Mouse (Mus musculus): ENCODE measurements around the gene Cort.
"Not testable (repeated sequence)": the region's sequence is repeated elsewhere in the genome, so short reads cannot be mapped to it uniquely, and the experiment has no call there.

Cort gene

DNA sequence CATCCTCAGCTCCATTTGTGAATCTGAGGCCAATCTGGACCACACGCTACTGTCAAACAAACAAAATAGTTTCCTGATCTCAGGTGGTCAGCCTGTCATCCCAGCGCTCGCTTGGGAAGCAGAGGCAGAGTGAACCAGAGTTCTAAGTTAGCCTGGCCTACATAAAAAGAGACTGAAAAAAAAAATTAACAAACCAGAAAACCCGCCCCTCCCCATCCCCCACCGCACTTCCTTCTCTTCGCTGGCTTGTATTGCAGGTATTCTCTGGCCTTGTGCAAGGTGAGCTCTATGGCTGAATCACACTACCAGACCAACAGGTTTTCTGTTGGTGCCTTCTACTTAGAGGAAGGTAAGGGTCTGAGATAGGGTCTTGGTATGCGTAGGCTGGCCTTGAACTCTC lies 21.0 kb upstream of the Cort start:
- peak; percentile 34 for DNase-seq (ENCODE audit: low read depth, low spot score)

DNA sequence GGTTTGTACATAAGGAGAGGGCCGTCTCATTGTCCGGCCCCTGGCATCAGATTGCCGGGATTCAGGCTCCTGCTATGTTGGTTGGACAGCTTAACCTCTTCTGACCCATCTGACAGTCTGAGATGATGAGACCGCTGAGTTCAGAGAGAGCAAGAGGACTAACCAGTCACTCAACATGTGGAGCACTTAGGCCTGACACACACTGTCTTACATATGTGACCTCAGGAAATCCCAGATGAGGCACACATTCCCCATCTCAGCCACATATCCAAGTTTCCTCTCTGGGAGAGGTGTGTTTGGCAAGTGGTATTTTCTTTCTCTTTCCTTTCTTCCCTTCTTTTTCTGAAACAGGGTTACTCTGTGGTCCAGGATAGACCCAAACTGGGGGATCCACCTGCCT lies 18.6 kb upstream of the Cort start:
- no peak for DNase-seq (ENCODE audit: low read depth, low spot score)

DNA sequence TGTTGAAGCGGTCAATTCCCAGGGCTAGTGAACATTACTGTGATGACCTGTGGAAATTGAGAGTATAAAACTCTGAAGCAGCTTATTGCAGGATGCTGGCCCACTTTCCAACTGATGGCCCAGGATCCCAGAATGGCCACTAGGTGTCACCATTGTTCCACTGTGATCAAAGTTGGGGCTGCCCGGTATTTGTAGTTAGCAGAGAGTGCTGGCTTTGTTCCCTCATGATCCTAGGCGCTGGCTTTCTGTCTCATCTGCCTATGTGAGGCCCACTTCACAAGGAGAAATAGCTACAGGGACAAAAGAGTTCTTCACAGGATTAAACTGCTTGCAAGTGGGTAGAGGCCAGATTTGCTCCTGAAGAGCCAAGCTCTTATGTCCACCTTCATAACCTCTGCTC lies 17.9 kb upstream of the Cort start:
- peak; percentile 90 for DNase-seq (ENCODE audit: low read depth, low spot score)

DNA sequence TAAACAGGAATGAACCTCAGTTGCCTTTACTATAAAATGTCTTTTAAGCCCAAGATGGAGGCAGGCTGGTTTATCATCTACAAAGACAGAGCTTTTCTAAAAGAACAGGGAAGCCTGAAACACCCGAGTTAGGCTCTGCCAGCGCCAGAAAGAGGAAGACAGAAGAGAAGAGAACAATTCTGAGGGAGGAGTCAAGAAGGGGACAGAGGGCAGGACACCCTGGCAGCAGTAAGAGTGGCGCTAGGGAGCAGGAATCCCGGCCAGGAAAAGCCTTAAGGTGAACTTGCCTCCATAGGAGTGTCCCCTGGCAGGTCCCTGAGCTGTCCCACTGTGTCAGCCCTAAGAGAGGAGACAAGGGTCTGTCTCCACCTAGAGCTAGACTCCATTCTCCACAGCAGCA lies 17.0 kb upstream of the Cort start:
- DNase-seq (ENCODE audit: low read depth, low spot score), result no peak

DNA sequence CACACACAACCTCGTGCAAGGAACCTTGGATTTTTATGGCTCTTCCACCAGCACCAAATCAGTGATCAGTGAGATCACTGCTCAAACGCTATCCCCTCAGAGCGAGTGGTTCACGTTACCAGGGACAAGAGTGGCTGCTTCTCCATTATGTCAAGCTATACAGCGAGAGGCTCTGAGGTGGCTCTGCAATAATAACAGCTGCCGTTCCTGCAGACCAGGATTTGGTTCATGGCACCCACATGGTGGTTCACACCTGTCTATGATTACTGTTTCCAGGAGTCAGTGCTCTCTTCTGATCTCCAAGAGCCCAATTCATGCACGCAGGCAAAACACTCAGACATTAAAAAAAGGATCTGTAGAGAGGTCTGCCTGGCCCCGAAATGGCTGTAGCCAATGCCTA lies 12.0 kb upstream of the Cort start:
- no peak for DNase-seq (ENCODE audit: low read depth, low spot score)

DNA sequence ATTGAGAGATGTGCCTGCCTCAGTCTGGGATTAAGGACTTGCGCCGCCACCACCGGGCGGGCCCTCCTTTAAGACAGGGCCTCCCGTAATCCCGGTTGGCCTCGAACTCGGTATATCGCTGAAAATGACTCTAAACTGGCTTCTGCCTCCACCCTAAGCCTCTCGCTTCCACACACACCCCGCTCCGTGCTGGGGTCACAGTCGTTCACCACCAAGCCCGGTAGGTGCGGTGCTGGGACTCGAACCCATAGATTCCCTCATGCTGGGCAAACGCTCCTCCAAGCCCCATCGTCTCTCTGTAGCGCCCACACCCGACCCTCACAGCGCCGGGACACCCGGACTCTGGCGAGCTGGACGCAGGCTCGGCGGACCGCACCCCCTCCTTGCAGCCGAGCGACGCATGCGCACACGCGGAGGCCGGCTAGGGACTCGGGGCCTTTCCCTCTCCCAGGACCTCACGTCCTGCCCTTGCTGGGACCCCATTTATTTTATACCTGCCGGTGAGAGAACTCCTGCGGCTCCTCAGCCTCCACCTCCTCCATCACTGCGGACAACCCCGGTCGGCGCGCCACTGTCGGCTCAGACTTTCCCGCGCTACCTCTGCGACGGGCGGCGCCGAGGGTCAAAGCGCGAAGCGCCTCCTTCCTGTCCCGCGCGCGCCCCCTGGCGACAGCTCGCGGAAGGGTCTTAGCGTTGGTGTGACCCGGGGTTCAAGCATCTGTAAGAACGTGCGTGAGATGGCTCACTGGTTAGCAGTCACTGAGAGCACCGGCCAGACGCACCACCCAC lies 10.6 kb upstream of the Cort start, which contains the start of gene Cenps:
Gene Cenps, minus strand, starts transcription at position 648 of the 789 bp plus-strand sequence.
- DNase-seq (ENCODE audit: low read depth, low spot score), result peak; percentile 92

DNA sequence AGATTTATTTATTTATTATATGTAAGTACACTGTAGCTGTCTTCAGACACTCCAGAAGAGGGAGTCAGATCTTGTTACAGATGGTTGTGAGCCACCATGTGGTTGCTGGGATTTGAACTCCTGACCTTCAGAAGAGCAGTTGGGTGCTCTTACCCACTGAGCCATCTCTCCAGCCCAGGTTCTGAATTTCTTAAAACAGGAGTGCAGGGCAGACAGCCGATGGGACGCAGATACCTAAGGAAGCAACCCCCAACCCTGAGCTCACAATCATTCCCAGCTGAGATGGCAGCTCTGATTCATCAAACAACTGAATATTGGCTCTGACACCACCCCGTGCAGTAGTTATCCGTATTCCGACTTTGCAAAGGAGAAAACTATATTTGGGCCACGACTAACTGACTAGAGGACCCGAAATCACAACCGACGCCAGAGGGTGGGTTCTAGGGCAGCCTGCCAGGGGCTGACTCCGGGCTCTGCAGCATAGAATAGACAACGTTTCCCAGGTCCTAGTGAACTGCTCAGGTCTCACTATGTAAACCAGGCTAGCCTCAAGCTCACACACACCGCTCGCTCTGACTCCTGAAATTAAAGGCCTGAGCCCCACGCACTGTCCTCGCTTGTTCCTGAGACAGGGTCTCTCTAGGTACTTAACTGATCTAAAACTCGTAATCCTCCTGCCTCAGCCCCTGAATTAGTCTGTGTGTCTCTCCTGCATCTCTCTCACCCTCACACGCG lies 9.7 kb upstream of the Cort start:
- DNase-seq (ENCODE audit: low read depth, low spot score), result no peak

DNA sequence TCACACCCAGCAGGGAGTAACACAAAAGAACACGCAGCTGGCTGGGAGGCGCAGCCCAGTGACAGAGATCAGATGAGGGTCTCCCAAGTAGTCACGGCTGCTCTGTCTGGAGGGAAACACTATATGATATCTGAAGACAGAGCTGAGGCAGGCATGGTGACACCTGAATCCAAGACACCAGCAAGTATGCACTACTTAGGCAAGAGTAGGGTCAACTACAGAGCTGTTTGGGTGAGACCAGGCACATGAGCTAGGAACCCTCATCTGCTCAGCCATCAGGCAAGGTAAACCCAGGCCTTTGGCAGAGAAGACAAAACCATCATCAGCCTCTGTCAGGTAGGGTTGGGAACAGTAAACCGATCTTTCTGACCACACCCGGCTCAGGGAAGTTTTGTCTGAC lies 6.8 kb upstream of the Cort start:
- no peak for DNase-seq (ENCODE audit: low read depth, low spot score)

DNA sequence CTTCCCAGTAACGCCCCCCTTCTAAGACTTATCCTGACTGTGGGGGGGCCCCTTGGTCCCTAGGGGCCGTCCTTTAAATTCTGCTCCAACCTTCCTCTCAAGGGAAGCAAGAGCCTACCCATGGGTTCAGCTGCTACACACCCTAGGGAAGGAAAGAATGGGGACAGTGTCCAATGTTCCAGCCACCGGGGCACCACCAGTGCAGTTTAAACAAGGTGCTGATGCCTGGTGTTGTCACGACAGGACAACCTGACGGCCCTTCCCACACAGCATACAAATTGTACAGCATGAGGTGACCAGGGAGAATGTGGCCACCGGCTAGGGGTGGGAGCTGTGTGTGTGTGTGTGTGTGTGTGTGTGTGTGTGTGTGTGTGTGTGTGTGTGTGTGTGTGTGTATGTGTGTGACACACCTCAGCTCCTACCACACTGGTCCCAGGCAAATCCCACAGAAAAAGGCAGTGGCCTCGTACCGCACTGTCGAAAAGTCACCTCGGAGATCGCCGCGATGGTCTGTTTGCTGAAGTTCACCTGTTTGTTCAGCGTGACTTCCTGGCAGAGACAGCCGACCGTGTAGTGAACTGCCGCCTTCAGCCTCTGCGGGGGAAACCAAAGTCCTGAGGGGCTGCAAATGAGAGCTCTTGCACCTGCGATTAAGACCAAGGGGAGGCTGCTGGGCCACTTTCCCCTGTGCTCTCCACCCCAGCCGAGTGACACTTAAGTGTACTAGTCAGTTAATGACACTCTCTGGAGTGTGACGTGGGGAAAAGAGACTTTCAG lies 5.4 kb upstream of the Cort start:
- no peak for DNase-seq (ENCODE audit: low read depth, low spot score)

DNA sequence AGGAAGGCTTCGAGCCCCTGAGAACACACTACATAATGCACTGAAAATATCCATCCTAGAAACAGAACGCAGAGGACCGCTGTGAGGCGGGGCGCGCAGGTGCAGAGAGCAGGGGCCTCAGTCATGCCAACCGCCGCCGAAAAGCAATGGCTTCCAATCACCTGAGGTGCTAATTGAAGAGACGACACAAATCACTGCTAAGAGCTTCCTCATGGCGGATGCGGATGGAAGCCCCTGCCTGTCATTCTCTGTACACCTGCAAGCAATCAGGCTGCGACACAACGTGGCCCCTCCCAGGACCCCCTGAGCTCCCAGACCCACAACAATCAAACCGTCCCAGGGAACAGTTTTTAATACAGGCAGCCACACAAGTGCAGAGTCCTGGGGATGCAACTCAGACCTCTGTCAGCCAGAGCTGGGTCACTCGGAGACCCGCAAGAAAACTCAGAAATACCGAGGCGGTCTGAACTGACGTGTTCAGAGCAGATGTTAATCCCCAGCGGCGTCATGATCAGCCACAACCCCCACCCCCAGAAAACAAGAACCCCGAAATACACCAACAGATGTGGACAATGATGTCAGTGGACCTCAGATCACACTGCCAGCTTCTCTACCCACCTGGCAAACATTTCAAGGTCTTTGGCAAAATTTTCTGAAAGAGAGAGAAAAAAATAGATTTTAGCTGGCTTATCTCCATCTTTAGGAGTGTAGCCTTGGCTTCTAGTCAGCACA lies 4.6 kb upstream of the Cort start:
- no peak for DNase-seq (ENCODE audit: low read depth, low spot score)

DNA sequence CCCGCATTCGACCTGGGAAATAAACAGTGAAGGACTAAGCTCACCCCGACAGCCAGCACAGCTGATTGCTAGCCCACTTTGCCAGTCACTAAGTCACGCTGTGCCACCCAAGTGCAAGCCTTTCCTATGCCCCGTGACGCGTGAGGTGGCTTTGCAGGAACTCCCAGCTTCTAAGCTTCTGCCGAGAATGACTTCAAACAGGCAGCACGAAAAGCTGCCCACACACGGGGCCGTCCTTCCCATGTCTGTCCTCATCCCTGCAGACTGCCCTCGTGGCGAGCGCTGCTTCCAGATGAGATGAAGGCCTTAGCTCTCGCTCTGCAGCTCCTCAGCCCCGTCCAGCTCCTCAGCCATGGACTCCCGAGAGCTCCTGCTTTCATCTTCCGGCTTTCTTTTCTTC lies 1.9 kb upstream of the Cort start:
- DNase-seq (ENCODE audit: low read depth, low spot score), result no peak

DNA sequence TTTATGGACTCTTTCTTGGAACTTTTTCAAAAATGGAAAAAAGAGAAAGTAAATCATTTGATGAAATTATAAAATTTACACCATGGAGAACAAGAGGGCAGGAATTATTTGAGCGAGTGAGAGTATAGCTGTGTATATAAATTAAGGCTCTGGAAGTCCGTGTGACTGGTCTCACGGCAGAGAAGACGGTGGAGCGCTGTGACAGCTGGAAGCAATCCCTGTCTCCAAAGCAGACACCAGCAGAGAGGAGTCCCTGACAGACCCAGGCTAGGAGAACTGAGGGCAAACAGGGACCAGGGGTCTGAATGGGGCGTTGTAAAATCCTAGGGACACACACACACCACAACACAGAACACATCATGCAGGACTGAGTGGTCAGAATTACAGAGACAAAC lies 451 bp downstream of the Cort start:
- no peak for DNase-seq (ENCODE audit: low read depth, low spot score)

DNA sequence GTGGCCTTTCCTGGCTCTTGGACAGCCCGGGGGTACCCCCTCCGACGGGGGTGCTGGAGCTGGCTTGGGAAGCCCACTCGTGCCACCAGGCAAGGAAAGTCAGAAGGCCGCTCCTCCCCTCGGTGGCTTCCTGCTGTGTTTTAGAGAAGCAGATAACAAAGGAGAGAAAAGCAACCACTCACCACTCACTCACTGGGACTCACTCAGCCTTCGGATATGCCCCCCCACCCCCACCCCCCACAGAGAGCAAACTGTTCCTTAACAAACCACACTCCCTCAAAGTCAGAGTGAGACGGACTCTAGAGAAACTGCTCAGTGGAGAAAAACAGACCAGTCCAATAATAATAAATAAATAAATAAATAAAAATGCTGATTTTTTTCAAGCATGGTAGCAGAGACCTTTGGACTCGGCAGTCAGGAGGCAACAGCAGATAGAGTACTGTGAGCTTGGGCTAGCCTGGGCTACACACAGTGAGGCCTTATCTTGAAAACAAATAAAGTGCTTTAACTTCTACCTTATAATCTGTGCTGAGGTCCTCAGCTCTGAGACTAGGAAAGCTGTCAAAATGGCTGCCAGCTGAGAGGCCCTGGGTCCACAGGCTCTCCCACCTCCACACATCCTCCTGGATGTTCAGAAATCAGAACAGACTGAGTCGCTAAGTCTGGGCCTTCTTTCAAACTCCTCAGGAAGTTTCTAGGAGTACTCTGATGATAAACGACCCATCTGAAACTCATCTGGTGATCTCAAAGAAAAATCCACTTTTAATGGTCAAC lies 1.0 kb downstream of the Cort start:
- no peak for DNase-seq (ENCODE audit: low read depth, low spot score)

DNA sequence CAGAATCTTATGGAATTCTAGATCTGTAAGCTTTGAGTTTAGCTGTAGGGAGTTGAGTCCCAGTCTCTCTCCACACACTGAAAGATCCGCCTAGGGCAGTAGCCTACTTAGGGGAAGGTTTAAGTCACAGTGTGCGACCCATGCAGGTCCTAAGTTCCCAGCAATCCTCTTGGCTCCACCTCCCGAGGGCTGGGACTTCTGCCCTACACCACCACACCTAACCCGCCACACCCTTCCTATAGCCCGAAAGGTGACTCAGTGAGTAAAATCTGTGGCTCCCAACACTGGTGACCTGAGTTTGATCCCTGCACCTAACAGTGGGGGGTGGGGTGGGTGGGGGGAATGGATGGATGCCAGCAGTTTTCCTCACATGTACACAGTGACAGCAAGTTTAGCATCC lies 3.1 kb downstream of the Cort start:
- no peak for DNase-seq (ENCODE audit: low read depth, low spot score)

DNA sequence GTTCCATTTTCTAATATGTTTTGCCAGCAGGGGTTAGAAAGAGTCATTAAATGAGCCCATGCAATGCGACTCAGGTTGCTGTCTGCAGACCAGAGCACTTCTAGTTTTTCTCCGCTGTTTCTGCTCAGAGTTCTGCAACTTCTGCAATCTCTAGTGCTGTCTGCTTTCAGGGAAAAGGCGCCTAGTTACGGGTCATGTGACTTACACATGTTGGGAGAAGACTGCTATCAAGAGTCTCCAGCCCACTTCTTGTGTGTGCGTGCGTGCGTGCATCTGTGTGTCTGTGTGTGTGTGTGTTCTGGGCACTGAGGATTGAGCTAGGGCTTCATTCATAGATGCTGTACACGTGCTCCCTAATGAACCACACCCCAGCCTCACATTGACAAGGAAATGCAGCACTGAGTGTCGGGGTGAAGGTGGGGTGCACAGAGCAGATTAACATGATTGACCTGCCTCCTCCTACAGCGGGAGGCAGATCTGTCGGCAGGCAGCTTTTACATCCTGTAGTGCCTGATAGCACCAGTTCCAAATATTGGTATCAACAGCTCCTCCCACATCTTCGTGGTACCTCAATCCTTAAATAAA lies 6.5 kb downstream of the Cort start:
- not testable (repeated sequence) for DNase-seq (ENCODE audit: low read depth, low spot score)

DNA sequence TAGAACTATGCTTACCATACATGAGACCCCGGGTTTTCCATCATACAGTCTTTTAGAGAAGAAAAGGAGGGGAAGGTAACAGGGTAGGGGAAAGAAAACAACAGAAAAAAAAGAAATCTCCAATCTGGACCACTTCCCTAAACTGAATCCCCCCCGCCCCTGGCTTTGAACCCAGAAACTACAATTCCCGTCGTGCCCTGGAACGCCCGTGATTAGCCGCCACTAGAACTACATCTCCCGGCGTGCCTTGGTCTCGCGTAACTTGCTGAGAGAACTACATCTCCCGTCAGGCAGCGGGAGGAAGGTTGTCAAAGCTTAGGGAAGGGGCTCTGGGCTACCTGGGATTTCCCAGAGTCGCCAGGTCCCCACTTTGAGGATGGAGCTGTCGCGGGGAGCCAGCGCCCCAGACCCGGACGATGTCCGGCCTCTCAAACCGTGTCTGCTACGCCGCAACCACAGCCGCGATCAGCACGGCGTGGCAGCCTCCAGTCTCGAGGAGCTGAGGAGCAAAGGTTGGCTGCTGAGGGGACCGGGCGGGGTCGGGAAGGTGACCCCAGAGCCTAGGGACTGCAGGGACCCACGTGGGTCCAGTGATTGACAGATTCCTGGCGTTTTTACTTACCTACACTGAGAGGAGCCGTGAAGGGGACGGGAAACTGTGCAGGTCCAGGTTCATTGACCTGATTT lies 22.5 kb downstream of the Cort start, which contains the start of gene Dffa:
Gene Dffa, plus strand, starts transcription at position 272 of the 687 bp plus-strand sequence.
- peak; percentile 91 for DNase-seq (ENCODE audit: low read depth, low spot score)

DNA sequence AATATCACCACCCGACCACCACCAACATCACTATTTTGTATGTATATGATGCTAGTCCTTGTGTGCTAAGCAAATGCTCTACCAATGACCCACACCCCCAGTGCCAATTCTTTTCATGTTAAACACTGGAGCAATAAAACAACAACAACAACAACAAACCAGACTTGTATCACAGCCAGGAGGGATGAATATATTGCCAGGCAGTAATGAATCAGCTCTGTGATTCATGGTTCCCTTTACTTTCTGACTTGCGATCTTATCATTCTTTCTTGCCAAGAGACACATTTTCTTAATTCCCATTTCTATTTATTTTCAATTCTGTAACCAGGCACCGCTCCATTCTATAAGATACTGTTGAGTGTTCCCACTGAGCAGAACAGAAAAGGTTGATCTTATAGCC lies 25.1 kb downstream of the Cort start:
- DNase-seq (ENCODE audit: low read depth, low spot score), result no peak

DNA sequence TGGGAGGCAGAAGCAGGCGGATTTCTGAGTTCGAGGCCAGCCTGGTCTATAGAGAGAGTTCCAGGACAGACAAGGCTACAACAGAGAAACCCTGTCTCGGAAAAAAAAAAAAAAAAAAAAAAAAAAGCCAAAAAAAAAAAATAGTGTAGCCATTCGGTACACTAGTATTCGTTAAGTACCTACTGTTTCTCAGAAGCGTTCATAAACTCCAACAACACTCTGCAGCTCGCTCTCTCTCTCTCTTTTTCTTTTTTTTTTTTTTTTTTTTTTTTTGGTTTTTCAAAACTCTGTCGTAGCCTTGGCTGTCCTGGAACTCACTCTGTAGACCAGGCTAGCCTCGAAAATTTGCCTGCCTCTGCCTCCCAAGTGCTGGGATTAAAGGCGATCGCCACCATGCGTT lies 26.1 kb downstream of the Cort start:
- DNase-seq (ENCODE audit: low read depth, low spot score), result not testable (repeated sequence)

DNA sequence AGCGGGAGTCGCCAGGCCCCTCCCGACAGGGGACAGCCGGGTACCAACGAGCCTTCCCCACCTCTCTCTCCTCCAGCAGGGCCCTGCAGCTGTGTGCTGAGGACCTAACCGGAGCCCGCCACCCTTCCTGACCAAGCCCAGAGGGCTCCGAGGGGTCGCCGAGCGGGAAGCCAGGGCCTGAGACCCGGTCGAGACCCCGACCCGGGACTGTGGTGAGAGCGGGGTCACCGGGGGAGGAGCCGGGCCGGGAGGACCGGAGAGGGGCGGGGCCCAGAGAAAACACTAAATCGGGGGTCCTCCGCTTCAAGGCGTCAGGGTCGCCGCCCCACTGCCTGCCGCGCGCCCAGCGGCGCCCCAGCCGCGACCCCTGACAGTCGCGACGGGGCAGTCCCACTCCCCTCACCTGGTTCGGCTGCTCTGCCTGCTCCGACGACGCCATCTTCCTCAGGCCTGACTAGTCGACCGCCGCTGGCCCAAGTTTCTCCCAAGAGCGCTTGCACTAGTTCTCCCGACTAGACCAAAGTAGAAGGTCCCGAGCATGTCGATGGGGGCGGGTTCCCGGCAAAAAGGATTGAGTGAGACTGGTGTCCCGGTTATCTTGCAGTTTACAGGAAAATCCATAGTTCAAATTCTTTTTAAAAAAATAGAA lies 27.1 kb downstream of the Cort start, which contains the start of gene Pex14:
Gene Pex14, minus strand, starts transcription at position 508 of the 649 bp plus-strand sequence.
- DNase-seq (ENCODE audit: low read depth, low spot score), result peak; percentile 91

All from CD4-positive, CD25-positive, alpha-beta regulatory T cell, adult 2 months (primary cell).